Mouse (Mus musculus) forebrain, embryonic 15.5 days (tissue): ENCODE results near the gene Ppip5k2. TPM values are rescaled to one million over a fixed set of nuclear protein-coding genes. Genes with fewer than 3 reads are reported as not detected.

Experiments
- polyA plus RNA-seq: library from polyadenylated mRNA; unstranded; fragments of >200 nt; fragmentation: Nextera tagmentation; extraction: Ambion mirVana; gene quantifications from 2 replicates; pipeline ENCODE4 v1.2.1, GENCODE M21; 2015

Gene Ppip5k2
- polyA plus RNA-seq, 1 experiment from 2014 or later: 48.5 TPM

Other genes starting within 250 kb of the Ppip5k2 start
- 54.7 and 58.2 TPM in 2 replicates for gene D1Ertd622e, start 108.3 kb downstream of the Ppip5k2 start, polyA plus RNA-seq
- gene Gin1, start 239 bp downstream of the Ppip5k2 start, polyA plus RNA-seq: 20.1 and 20.7 TPM in 2 replicates